Mouse (Mus musculus) CH12.LX (cell line): ENCODE results near the gene Mns1.

Experiments
- CTCF ChIP-seq, 2 experiments: IDR thresholded peaks in 1 of 2; conservative IDR thresholded peaks in 1 of 2; 2 replicates each; pipeline ENCODE4 v1.5.1; 2011 to 2012; ENCODE audit warnings: low read depth in 2 of 2, low read length in 2 of 2, improper control_type of control experiment in 1 of 2, inconsistent platforms in 1 of 2, mild to moderate bottlenecking in 1 of 2, moderate library complexity in 1 of 2
- MAFK ChIP-seq: IDR thresholded peaks from 2 replicates; pipeline ENCODE4 v1.6.1; 2011; ENCODE audit warnings: low read length, improper control_type of control experiment; ENCODE audit not compliant: insufficient replicate concordance
- NRF1 ChIP-seq: IDR thresholded peaks from 2 replicates; pipeline ENCODE4 v1.6.1; 2014; ENCODE audit warnings: low read depth, mild to moderate bottlenecking, inconsistent platforms, low read length, improper control_type of control experiment, moderate library complexity
- RCOR1 ChIP-seq: conservative IDR thresholded peaks from 2 replicates; pipeline ENCODE4 v1.6.1; 2012; ENCODE audit warnings: low read depth, mild to moderate bottlenecking, inconsistent platforms, low read length, improper control_type of control experiment
- ZC3H11A ChIP-seq: IDR thresholded peaks from 2 replicates; pipeline ENCODE4 v1.6.1; 2012; ENCODE audit warnings: low read depth, mild to moderate bottlenecking, inconsistent platforms, low read length, improper control_type of control experiment
- ZKSCAN1 ChIP-seq: IDR thresholded peaks from 2 replicates; pipeline ENCODE4 v1.6.1; 2012; ENCODE audit warnings: low read depth, inconsistent platforms, low read length, improper control_type of control experiment, borderline replicate concordance

DNA sequence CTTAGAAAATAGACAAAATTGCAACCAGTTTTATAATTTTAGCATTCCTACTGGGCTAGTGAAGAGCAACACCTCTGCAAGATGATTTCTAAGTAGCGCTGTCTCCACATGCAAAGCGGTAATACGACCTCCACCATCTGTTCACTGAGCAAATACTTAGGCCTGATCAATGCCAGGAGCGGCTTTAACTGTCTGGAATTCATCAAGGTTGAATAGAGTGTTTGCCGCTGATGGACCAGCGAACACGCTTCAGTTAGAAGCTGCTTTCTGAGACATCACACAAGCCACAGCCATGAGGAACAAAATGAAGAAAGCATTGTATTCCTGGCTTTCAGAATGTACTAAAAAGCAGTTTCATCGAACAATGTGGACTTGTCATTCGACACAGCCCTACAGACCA lies 2.9 kb upstream of the Mns1 start:
- TF ChIP-seq ZKSCAN1, result no peak
- TF ChIP-seq NRF1, result no peak
- no peak for TF ChIP-seq MAFK
- TF ChIP-seq ZC3H11A, result no peak
- TF ChIP-seq CTCF (conservative IDR thresholded peaks at IDR 0.05 in 1 of 2, IDR thresholded peaks at IDR 0.05 in 1 of 2; ENCODE audit: low read depth in 2 of 2, low read length in 2 of 2), result no peak
- TF ChIP-seq RCOR1, result no peak
